Mouse (Mus musculus): Measurements from ENCODE around the gene Fgl2.

DNA sequence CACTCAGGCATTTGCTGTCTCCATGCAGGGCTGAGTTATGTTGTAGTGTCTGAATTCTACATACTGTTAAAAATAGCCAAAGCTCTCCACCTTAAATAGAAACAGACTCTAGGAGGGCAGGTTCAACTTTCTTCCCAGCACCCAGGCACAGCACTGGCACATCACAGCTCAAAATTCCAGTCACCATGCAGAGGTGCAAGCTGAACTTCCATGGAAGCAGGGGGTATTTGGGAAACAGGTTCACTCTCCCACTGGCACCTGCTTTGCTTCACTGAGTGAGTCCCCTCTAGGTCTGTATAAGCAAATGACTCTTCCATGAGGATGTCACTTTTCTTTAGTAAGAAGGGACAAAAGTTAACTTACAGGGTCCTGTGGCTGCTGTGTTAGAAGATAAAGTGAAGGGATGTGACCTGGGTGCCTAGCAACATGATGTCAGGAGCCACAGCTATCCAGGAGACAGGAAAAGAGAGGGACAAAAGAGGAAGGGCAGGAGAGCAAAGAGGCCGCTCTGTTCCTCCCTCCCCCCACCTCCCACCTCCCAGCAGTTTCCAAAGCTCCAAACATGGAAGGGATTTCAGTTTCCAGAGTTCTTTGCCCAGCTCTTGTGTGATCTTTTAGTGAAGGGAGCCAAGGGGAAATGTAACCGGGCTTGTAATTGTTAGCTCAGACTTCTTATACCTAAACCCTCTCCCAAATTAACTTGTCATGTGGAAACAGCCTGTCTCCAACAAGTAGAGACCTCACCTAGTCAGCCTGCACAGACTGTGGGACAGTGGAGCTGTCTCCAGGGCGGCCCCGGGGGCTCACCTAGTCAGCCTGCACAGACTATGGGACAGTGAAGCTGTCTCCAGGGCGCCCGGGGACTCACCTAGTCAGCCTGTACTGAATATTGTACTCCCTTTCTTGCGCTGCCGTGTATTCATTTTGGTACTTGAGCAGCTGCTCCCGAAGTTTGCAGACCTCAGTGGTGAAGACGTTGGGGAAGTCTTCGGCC lies 42.5 kb upstream of the Fgl2 start:
- TF ChIP-seq GATA1 (IDR thresholded peaks at IDR 0.05; ENCODE audit: borderline replicate concordance, low read length) (no peak), FLI1 (IDR thresholded peaks at IDR 0.05; ENCODE audit: low read length) (no peak)
